ENCODE assay signal across 8 mouse cellular contexts in genomic region chr9:83924878-83925687, GRCm38 (mm10). TPM values are rescaled to one million over a fixed set of nuclear protein-coding genes. Genes with fewer than 3 reads are reported as not detected.
DNase-seq lines count a peak whose midpoint lies in the region; ATAC-seq lines count a peak whose summit lies in the region.

Bckdhb (plus strand) TSS chr9:83925145.

- H3K27me3 ChIP-seq in hindbrain, embryonic 16.5 days (replicated peaks; ENCODE audit: control insufficient read depth, insufficient read depth, low read length), result no peaks in the 10 kb centered on the region

- under 1% methylated on average over 42 of the region's 46 CpGs for WGBS in hindbrain, embryonic 16.5 days
- WGBS in macrophage (ENCODE audit: missing documents), result 3% methylated on average over 46 of the region's 46 CpGs

- H3K4me3 ChIP-seq in hindbrain, embryonic 16.5 days (ENCODE audit: low read length), result peak within 1 kb of the TSS; percentile 81
- peak within 1 kb of the TSS; percentile 50 for H3K4me3 ChIP-seq in macrophage (ENCODE audit: inconsistent target)

- peak within 1 kb of the TSS; percentile 85 for H3K9ac ChIP-seq in hindbrain, embryonic 16.5 days (ENCODE audit: low read depth, low read length)

- H3K9me3 ChIP-seq in hindbrain, embryonic 16.5 days (ENCODE audit: control insufficient read depth, low read length), result no peaks in the 10 kb centered on the region

- H3K4me1 ChIP-seq in hindbrain, embryonic 16.5 days (ENCODE audit: control insufficient read depth, insufficient read depth, low read depth, low read length), result peaks cover 6% of the 10 kb centered on the region

- DNase-seq in WW6 (ENCODE audit: low read depth, low spot score), result peak; percentile 81
- peak; percentile 95 to 97 for DNase-seq in cerebellum, postnatal 4 days (ENCODE audit: low spot score in 2 of 2)
- DNase-seq in gastrocnemius, adult 18-20 months (ENCODE audit: low spot score), result peak; percentile 97
- peak; percentile 98 to 99 for DNase-seq in left cerebral cortex, adult 18-20 months (ENCODE audit: low spot score in 2 of 2)
- DNase-seq in right cerebral cortex, adult 18-20 months, result peak; percentile 99
- DNase-seq in urinary bladder, postnatal 10 days (ENCODE audit: low spot score), result peak; percentile 78

- no peaks in the 10 kb centered on the region for H3K79me2 ChIP-seq in macrophage (ENCODE audit: inconsistent target)

- peak within 1 kb of the TSS; percentile 73 for H3K27ac ChIP-seq in hindbrain, embryonic 16.5 days (ENCODE audit: low read depth, low read length)
- no peak within 1 kb of the TSS for H3K27ac ChIP-seq in macrophage

- ATAC-seq in hindbrain, embryonic 16.5 days, result peak; percentile 100

- peak within 1 kb of the TSS; percentile 84 for H3K4me2 ChIP-seq in hindbrain, embryonic 16.5 days (ENCODE audit: low read length)

- no peaks in the 10 kb centered on the region for H3K36me3 ChIP-seq in hindbrain, embryonic 16.5 days (ENCODE audit: control insufficient read depth, insufficient read depth, low read length)
- no peaks in the 10 kb centered on the region for H3K36me3 ChIP-seq in macrophage (ENCODE audit: inconsistent target)

RNA-seq across cellular contexts. Expression of gene Bckdhb, which starts in this region (rescaled TPM):
- 10 to 100 TPM; 44.4 to 55.9 TPM for total RNA-seq in gastrocnemius, adult 18-20 months (2021)
- 42.0 and 46.5 TPM in 2 replicates for polyA plus RNA-seq in hindbrain, embryonic 16.5 days (2015; fragmentation: Nextera tagmentation; extraction: Ambion mirVana)
- total RNA-seq in left cerebral cortex, adult 18-20 months (2021), result 10 to 100 TPM; 38.8 to 41.7 TPM
- total RNA-seq in macrophage (2018; cell fraction: chromatin; rRNA removed), result 10 to 100 TPM; 23.4 to 88.1 (median 58.0) TPM
- total RNA-seq in macrophage (2018; cell fraction: cytosol; rRNA removed), result 1 to 10 TPM; 3.4 to 7.7 (median 5.4) TPM
- total RNA-seq in macrophage (2018; cell fraction: nucleus; rRNA removed), result 10 to 100 TPM; 21.3 to 78.0 (median 41.7) TPM
- 7.1 to 9.8 TPM (median 9.2 TPM) in 3 replicates for polyA plus RNA-seq in macrophage (2018)
